Mouse (Mus musculus) kidney, postnatal 0 days (tissue): Measurements from ENCODE around the gene Tha1. TPM values are rescaled to one million over a fixed set of nuclear protein-coding genes. Genes with fewer than 3 reads are reported as not detected.

Source experiments
- ATAC-seq: fragments of 200-750 bp; cut with Nextera tagmentation; replicated peaks from 2 replicates; pipeline ENCODE4 v1.8.0; 2017; ENCODE audit warnings: low read depth, moderate number of reproducible peaks, moderate TSS enrichment, moderate library complexity; ENCODE audit not compliant: low FRiP score
- DNase-seq: peaks from one replicate; pipeline ENCODE4 v3.0.0-alpha.2; 2016; ENCODE audit warnings: low spot score
- H3K27ac ChIP-seq: fragments of 300-500 bp; sonication (generic); 2 replicates; pipeline ENCODE4 v1.5.1; 2014; ENCODE audit warnings: mild to moderate bottlenecking
- H3K27me3 ChIP-seq: fragments of 300-500 bp; sonication (generic); 2 replicates; pipeline ENCODE4 v1.6.1; 2014; ENCODE audit warnings: low read length, mixed read lengths; ENCODE audit not compliant: insufficient read depth
- H3K36me3 ChIP-seq: fragments of 300-500 bp; sonication (generic); 2 replicates; pipeline ENCODE4 v1.6.1; 2014; ENCODE audit warnings: low read length, mixed read lengths; ENCODE audit not compliant: insufficient read depth
- H3K4me1 ChIP-seq: fragments of 300-500 bp; sonication (generic); replicated peaks from 2 replicates; pipeline ENCODE4 v1.6.1; 2014; ENCODE audit warnings: antibody characterized with exemption, low read length, mixed read lengths; ENCODE audit not compliant: insufficient read depth
- H3K4me2 ChIP-seq: fragments of 300-500 bp; sonication (generic); 2 replicates; pipeline ENCODE4 v1.6.1; 2014; ENCODE audit warnings: mild to moderate bottlenecking, low read length, moderate library complexity, mixed read lengths
- H3K4me3 ChIP-seq: fragments of 300-500 bp; sonication (generic); replicated peaks from 2 replicates; pipeline ENCODE4 v1.5.1; 2014; ENCODE audit warnings: low read depth, low read length
- H3K9ac ChIP-seq: fragments of 300-500 bp; sonication (generic); 2 replicates; pipeline ENCODE4 v1.6.1; 2014; ENCODE audit warnings: low read depth, low read length
- H3K9me3 ChIP-seq: fragments of 300-500 bp; sonication (generic); replicated peaks from 2 replicates; pipeline ENCODE4 v1.6.1; 2016; ENCODE audit warnings: low read length, inconsistent platforms, mixed read lengths
- CTCF ChIP-seq: IDR thresholded peaks from 2 replicates; pipeline ENCODE4 v1.5.1; 2016; ENCODE audit warnings: antibody characterized with exemption, low read depth, mild to moderate bottlenecking, moderate library complexity
- WGBS: fragments of 180-500 bp; shearing (Covaris S2); extraction: QIAGEN DNeasy Blood & Tissue Kit; methylation state at CpG from one replicate; pipeline ENCODE4 v1.1.7; 2014; 5-methylcytosine and 5-hydroxymethylcytosine counted together
- polyA plus RNA-seq: library from polyadenylated mRNA; unstranded; fragments of >200 nt; fragmentation: Nextera tagmentation; extraction: Ambion mirVana; gene quantifications from 2 replicates; pipeline ENCODE4 v1.2.1, GENCODE M21; 2015

Tha1 gene
- polyA plus RNA-seq, result 6.4 and 7.1 TPM in 2 replicates

DNA sequence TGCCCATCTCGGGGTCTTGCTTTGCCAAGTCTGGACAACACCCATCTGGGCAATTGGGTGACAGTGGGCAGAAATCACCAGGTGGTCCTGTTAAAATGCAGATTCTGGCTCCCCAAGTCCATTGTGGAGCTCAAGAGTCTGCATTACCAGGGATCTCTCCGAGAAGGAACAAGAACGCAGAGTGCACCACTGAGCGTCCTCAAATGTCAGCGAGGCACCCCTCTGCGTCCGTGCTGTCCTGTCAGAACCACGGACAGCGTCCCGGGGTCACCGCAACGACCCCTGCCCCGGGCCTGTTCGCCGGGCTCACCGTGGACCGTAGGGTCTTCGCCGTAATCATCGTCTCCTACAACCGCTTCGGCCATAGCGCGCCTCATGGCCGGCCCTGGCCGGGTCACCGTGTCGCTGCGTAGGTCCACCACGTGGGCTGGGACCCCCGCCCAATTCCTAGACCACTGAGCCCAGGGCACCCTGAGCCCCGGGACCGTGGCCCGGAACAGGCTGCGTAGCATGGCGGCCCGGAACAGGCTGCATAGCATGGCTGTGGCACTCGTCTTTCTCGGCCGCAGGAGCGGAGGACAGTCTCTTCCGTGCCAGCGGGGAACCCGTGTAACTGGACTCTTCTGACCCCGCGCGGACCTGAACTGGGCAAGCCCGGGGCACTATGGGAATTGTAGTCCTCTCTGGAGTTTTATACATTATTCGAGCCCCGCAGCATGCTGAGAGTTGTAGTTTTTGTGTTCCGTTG, at the start of gene Tha1:
TSS of gene Tha1 (minus strand) at position 621 of the 748 bp plus-strand sequence.
- DNase-seq (peak; percentile 95), ATAC-seq (peak; percentile 72)
- 2% methylated on average over 51 of the region's 51 CpGs for WGBS
- H3K4me1 ChIP-seq, result peaks cover 10% of the 10 kb centered on the region
- peak within 1 kb of the TSS; percentile 56 for H3K4me3 ChIP-seq
- H3K4me2 ChIP-seq, result peak within 1 kb of the TSS; percentile 96
- H3K36me3 ChIP-seq, result no peaks in the 10 kb centered on the region
- H3K9me3 ChIP-seq, result no peaks in the 10 kb centered on the region
- TF ChIP-seq CTCF, result no peak
- H3K27ac ChIP-seq, result no peak within 1 kb of the TSS
- H3K27me3 ChIP-seq, result no peaks in the 10 kb centered on the region
- peak within 1 kb of the TSS; percentile 72 for H3K9ac ChIP-seq

GRCm38 (mm10) chr11:117919211-117919610, 45.9 kb upstream of the Tha1 start:
- Histone ChIP-seq H3K27me3 (no peaks in the 10 kb centered on the region), H3K27ac (no peak overlapping the region), H3K4me3 (no peak overlapping the region), H3K4me1 (0 out of 2 replicates have a peak, but pooled peaks cover 6% of the 10 kb centered on the region), H3K36me3 (no peaks in the 10 kb centered on the region), H3K4me2 (no peak overlapping the region), H3K9me3 (no peaks in the 10 kb centered on the region; the same call in 1 of the 2 replicates), H3K9ac (no peak overlapping the region; the same call in 1 of the 2 replicates)
- 7% methylated on average over 5 of the region's 5 CpGs for WGBS
- no peak for ATAC-seq
- TF ChIP-seq CTCF, result no peak
- DNase-seq, result no peak

DNA sequence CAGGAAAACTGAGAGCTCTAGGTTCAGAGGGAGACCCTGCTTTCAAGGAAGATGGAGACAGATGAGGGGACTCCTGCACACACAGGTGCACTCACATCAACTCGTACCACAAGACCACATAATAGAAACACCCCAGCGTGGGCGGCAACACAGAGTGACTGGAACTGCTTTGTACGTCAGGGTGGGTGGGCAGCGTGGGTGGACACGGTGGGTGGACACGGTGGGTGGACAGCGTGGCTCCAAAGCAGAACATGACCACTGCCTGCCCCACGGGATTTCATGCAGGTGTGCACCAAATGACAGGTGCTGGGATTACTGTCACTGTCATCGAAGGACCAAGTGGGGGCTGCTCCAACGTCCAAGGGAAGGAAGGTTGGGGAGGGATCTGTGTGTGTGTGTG, 45.3 kb upstream of the Tha1 start:
- no peak overlapping the region for H3K4me2 ChIP-seq
- H3K9me3 ChIP-seq, result no peaks in the 10 kb centered on the region; the same call in 1 of the 2 replicates
- no peaks in the 10 kb centered on the region for H3K36me3 ChIP-seq
- no peak overlapping the region for H3K9ac ChIP-seq
- DNase-seq (no peak), ATAC-seq (no peak)
- TF ChIP-seq CTCF, result no peak
- no peaks in the 10 kb centered on the region for H3K27me3 ChIP-seq
- H3K4me1 ChIP-seq, result 0 out of 2 replicates have a peak, but pooled peaks cover 6% of the 10 kb centered on the region
- H3K27ac ChIP-seq, result no peak overlapping the region
- WGBS, result 57% methylated on average over 11 of the region's 11 CpGs
- H3K4me3 ChIP-seq, result no peak overlapping the region

- Histone ChIP-seq H3K36me3 (no peaks in the 10 kb centered on the region), H3K4me1 (0 out of 2 replicates have a peak, but pooled peaks cover 6% of the 10 kb centered on the region), H3K4me3 (no peak overlapping the region), H3K9me3 (no peaks in the 10 kb centered on the region; the same call in 1 of the 2 replicates), H3K27ac (no peak overlapping the region), H3K4me2 (no peak overlapping the region), H3K27me3 (no peaks in the 10 kb centered on the region), H3K9ac (no peak overlapping the region)
- DNase-seq (no peak), ATAC-seq (no peak)
- 91% methylated on average over 7 of the region's 7 CpGs for WGBS
- no peak for TF ChIP-seq CTCF
Observed at GRCm38 (mm10) chr11:117915837-117916236, 42.6 kb upstream of the Tha1 start.

GRCm38 (mm10) chr11:117915341-117915740, 42.1 kb upstream of the Tha1 start:
- ATAC-seq, result no peak
- Histone ChIP-seq H3K4me3 (no peak overlapping the region), H3K27ac (no peak overlapping the region), H3K4me2 (no peak overlapping the region), H3K9me3 (no peaks in the 10 kb centered on the region; the same call in 1 of the 2 replicates), H3K36me3 (no peaks in the 10 kb centered on the region), H3K4me1 (0 out of 2 replicates have a peak, but pooled peaks cover 6% of the 10 kb centered on the region), H3K9ac (no peak overlapping the region), H3K27me3 (no peaks in the 10 kb centered on the region)
- no peak for DNase-seq
- WGBS, result 60% methylated on average over 1 of the region's 1 CpGs
- peak; percentile 62 for TF ChIP-seq CTCF

DNA sequence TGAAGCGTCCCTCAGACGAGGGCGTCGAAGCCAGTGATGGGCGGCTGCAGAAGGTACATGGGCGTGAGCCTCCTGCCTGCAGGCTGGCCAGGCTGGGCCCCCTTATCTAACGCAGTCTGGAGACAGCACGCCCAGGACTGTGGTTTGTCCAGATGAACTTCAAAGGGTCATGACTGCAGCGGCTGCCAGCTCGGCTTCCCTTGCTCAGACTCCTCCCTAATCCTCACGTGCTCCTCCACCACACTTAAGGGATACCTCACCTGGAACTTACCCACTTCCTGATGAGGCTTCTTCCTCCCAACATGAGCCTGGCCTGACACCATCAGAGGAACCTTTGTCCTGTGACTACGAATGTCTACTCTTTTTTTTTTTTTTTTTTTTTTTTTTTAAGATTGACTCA, 41.2 kb upstream of the Tha1 start:
- H3K27ac ChIP-seq, result no peak overlapping the region
- H3K27me3 ChIP-seq, result no peaks in the 10 kb centered on the region
- H3K9me3 ChIP-seq, result no peaks in the 10 kb centered on the region; the same call in 1 of the 2 replicates
- TF ChIP-seq CTCF, result no peak
- no peak overlapping the region for H3K4me3 ChIP-seq
- H3K9ac ChIP-seq, result no peak overlapping the region
- WGBS, result 48% methylated on average over 12 of the region's 12 CpGs
- H3K4me2 ChIP-seq, result no peak overlapping the region
- ATAC-seq (no peak), DNase-seq (no peak)
- H3K4me1 ChIP-seq, result 0 out of 2 replicates have a peak, but pooled peaks cover 6% of the 10 kb centered on the region
- no peaks in the 10 kb centered on the region for H3K36me3 ChIP-seq
